Mouse (Mus musculus) MEL (cell line): ENCODE measurements around the gene E130114P18Rik. TPM values are rescaled to one million over a fixed set of nuclear protein-coding genes. Genes with fewer than 3 reads are reported as not detected.

Source experiments
- DNase-seq: peaks from one replicate; pipeline ENCODE4 v3.0.0; 2011; ENCODE audit warnings: low read depth, low spot score
- H3K27ac ChIP-seq: 2 replicates; pipeline ENCODE4 v1.5.1; 2012; ENCODE audit warnings: low read depth, mild to moderate bottlenecking, control low read depth, low read length, moderate library complexity; ENCODE audit not compliant: control insufficient read depth
- H3K27me3 ChIP-seq, 2 experiments: fragments of 150-350 bp in 1 of 2; sonication (generic) in 1 of 2; 2 replicates each; pipeline ENCODE4 v1.6.1; 2012; ENCODE audit warnings: low read length in 2 of 2, mild to moderate bottlenecking in 2 of 2, improper control_type of control experiment in 1 of 2, moderate library complexity in 1 of 2; ENCODE audit not compliant: insufficient read depth in 2 of 2, control insufficient read depth in 1 of 2
- H3K36me3 ChIP-seq, 2 experiments: 2 replicates each; pipeline ENCODE4 v1.6.1; 2012 to 2014; ENCODE audit warnings: low read length in 2 of 2, improper control_type of control experiment in 1 of 2, inconsistent platforms in 1 of 2, mild to moderate bottlenecking in 1 of 2; ENCODE audit not compliant: insufficient read depth in 2 of 2, control insufficient read depth in 1 of 2
- H3K4me1 ChIP-seq, 2 experiments: fragments of 150-350 bp in 1 of 2; sonication (generic) in 1 of 2; 2 replicates each; pipeline ENCODE4 v1.6.1; 2012; ENCODE audit warnings: low read length in 2 of 2, improper control_type of control experiment in 1 of 2, mild to moderate bottlenecking in 1 of 2; ENCODE audit not compliant: insufficient read depth in 2 of 2, control insufficient read depth in 1 of 2
- H3K4me3 ChIP-seq, 2 experiments: fragments of 150-350 bp in 1 of 2; sonication (generic) in 1 of 2; 2 replicates each; pipeline ENCODE4 v1.5.1; 2012; ENCODE audit warnings: low read depth in 2 of 2, low read length in 2 of 2, mild to moderate bottlenecking in 2 of 2, moderate library complexity in 2 of 2, control low read depth in 1 of 2, improper control_type of control experiment in 1 of 2; ENCODE audit not compliant: control insufficient read depth in 1 of 2, insufficient read depth in 1 of 2
- H3K79me2 ChIP-seq: 2 replicates; pipeline ENCODE4 v1.6.1; 2012; ENCODE audit warnings: mild to moderate bottlenecking, low read length, moderate library complexity; ENCODE audit not compliant: control insufficient read depth, poor library complexity, insufficient read depth
- H3K9ac ChIP-seq: 2 replicates; pipeline ENCODE4 v1.6.1; 2012; ENCODE audit warnings: low read depth, mild to moderate bottlenecking, control low read depth, low read length, moderate library complexity; ENCODE audit not compliant: control insufficient read depth, poor library complexity, severe bottlenecking
- H3K9me3 ChIP-seq: fragments of 150-350 bp; sonication (generic); replicated peaks from 2 replicates; pipeline ENCODE4 v1.6.1; 2012; ENCODE audit warnings: mild to moderate bottlenecking, low read length, improper control_type of control experiment, moderate library complexity; ENCODE audit not compliant: insufficient read depth
- CHD1 ChIP-seq: IDR thresholded peaks from 2 replicates; pipeline ENCODE4 v1.6.1; 2012; ENCODE audit warnings: low read depth, mild to moderate bottlenecking, inconsistent platforms, low read length, improper control_type of control experiment
- CHD2 ChIP-seq: IDR thresholded peaks from 2 replicates; pipeline ENCODE4 v1.6.1; 2011; ENCODE audit warnings: low read length, improper control_type of control experiment
- EP300 ChIP-seq, 2 experiments: IDR thresholded peaks; 2 replicates each; pipeline ENCODE4 v1.6.1; 2011; ENCODE audit warnings: improper control_type of control experiment in 2 of 2, low read length in 2 of 2, low read depth in 1 of 2, mild to moderate bottlenecking in 1 of 2
- JUND ChIP-seq: IDR thresholded peaks from 2 replicates; pipeline ENCODE4 v1.6.1; 2011; ENCODE audit warnings: low read depth, mild to moderate bottlenecking, improper control_type of control experiment, low read length
- MAFK ChIP-seq: IDR thresholded peaks from 2 replicates; pipeline ENCODE4 v1.6.1; 2011; ENCODE audit warnings: low read depth, mild to moderate bottlenecking, low read length, improper control_type of control experiment, borderline replicate concordance
- MXI1 ChIP-seq: IDR thresholded peaks from 2 replicates; pipeline ENCODE4 v1.6.1; 2011; ENCODE audit warnings: mild to moderate bottlenecking, low read depth, low read length, improper control_type of control experiment
- MYB ChIP-seq: IDR thresholded peaks from 2 replicates; pipeline ENCODE4 v1.6.1; 2011; ENCODE audit warnings: mild to moderate bottlenecking, low read depth, low read length, improper control_type of control experiment
- MYC ChIP-seq: IDR thresholded peaks from 2 replicates; pipeline ENCODE4 v1.6.1; 2011; ENCODE audit warnings: low read depth, mild to moderate bottlenecking, low read length, improper control_type of control experiment, moderate library complexity
- POLR2A ChIP-seq, 2 experiments: IDR thresholded peaks; 2 replicates each; pipeline ENCODE4 v1.6.1; 2011 to 2012; ENCODE audit warnings: low read length in 2 of 2, mild to moderate bottlenecking in 2 of 2, control low read depth in 1 of 2, improper control_type of control experiment in 1 of 2, low read depth in 1 of 2, moderate library complexity in 1 of 2; ENCODE audit not compliant: control insufficient read depth in 1 of 2, insufficient read depth in 1 of 2, poor library complexity in 1 of 2
- POLR2AphosphoS2 ChIP-seq: IDR thresholded peaks from 2 replicates; pipeline ENCODE4 v1.6.1; 2011; ENCODE audit warnings: low read length, improper control_type of control experiment
- ZC3H11A ChIP-seq: IDR thresholded peaks from 2 replicates; pipeline ENCODE4 v1.6.1; 2012; ENCODE audit warnings: low read depth, mild to moderate bottlenecking, inconsistent platforms, low read length, improper control_type of control experiment
- ZKSCAN1 ChIP-seq: IDR thresholded peaks from 2 replicates; pipeline ENCODE4 v1.6.1; 2012; ENCODE audit warnings: low read depth, mild to moderate bottlenecking, inconsistent platforms, low read length, improper control_type of control experiment, moderate library complexity
- polyA plus RNA-seq, 2 experiments: library from polyadenylated mRNA; stranded (reverse) in 1 of 2; unstranded in 1 of 2; fragments of >175 nt in 1 of 2; fragments of >200 nt in 1 of 2; gene quantifications; 2 replicates each; pipeline versions ENCODE4 v1.2.1 to v1.2.4; 2012; ENCODE audit warnings: low replicate concordance in 2 of 2, low read depth in 1 of 2; ENCODE audit not compliant: insufficient read length in 2 of 2, insufficient read depth in 1 of 2, missing spikeins in 1 of 2
- total RNA-seq: library from RNA; depleted of rRNA; stranded (reverse); fragments of 300-350 nt; gene quantifications from 2 replicates; pipeline ENCODE4 v1.2.3, GENCODE M21; 2012

E130114P18Rik gene
- total and polyA plus RNA-seq, 3 experiments = not detected

- DNase-seq = no peak
- TF ChIP-seq MAFK (peak; percentile 17; the same call in 1 of the 2 replicates), MYC (no peak), ZKSCAN1 (no peak), POLR2A (IDR thresholded peaks at IDR 0.05; ENCODE audit: control insufficient read depth in 1 of 2, insufficient read depth in 1 of 2, low read depth in 1 of 2, low read length in 2 of 2, poor library complexity in 1 of 2) (no peak)
- TF ChIP-seq, all 39 proteins: peak for 1
- H3K79me2 ChIP-seq = no peaks in the 10 kb centered on the region
These were observed 67.7 kb downstream of the E130114P18Rik start for GRCm38 (mm10) chr4:97710048-97710765.

GRCm38 (mm10) chr4:97707373-97708152 lies 70.3 kb downstream of the E130114P18Rik start:
- Histone ChIP-seq H3K36me3 (no peaks in the 10 kb centered on the region), H3K4me1 (no peaks in the 10 kb centered on the region), H3K27ac (no peak overlapping the region), H3K27me3 (peaks cover 5 to 13% of the 10 kb centered on the region in 2 experiments), H3K79me2 (no peaks in the 10 kb centered on the region), H3K9ac (no peak overlapping the region), H3K4me3 (no peak overlapping the region), H3K9me3 (no peaks in the 10 kb centered on the region)
- DNase-seq = no peak
- TF ChIP-seq JUND (no peak), MXI1 (no peak), ZC3H11A (no peak)

More at GRCm38 (mm10) chr4:97710048-97710765, 67.7 kb downstream of the E130114P18Rik start:
- no peak overlapping the region for H3K4me3 ChIP-seq
- H3K9me3 ChIP-seq = no peaks in the 10 kb centered on the region
- H3K36me3 ChIP-seq = no peaks in the 10 kb centered on the region
- H3K9ac ChIP-seq = no peak overlapping the region
- H3K27ac ChIP-seq = no peak overlapping the region
- H3K27me3 ChIP-seq = peaks cover 5 to 12% of the 10 kb centered on the region in 2 experiments
- H3K4me1 ChIP-seq = no peaks in the 10 kb centered on the region

- H3K9me3 ChIP-seq = no peaks in the 10 kb centered on the region
- TF ChIP-seq MAFK = no peak
- no peak for TF ChIP-seq EP300 (IDR thresholded peaks at IDR 0.05; ENCODE audit: low read depth in 1 of 2, low read length in 2 of 2)
- TF ChIP-seq MYB = no peak
- TF ChIP-seq CHD2 = no peak
- TF ChIP-seq CHD1 = no peak
- TF ChIP-seq MYC = no peak
- TF ChIP-seq POLR2AphosphoS2 = no peak
These were observed 80.9 kb downstream of the E130114P18Rik start for GRCm38 (mm10) chr4:97696684-97697615.

More at GRCm38 (mm10) chr4:97696684-97697615, 80.9 kb downstream of the E130114P18Rik start:
- no peaks in the 10 kb centered on the region for H3K79me2 ChIP-seq
- H3K36me3 ChIP-seq = no peaks in the 10 kb centered on the region
- H3K4me3 ChIP-seq = no peak overlapping the region
- DNase-seq = no peak
- no peak overlapping the region for H3K27ac ChIP-seq
- 0 out of 4 replicates have a peak, but pooled peaks cover 0 to 3% of the 10 kb centered on the region in 2 experiments for H3K27me3 ChIP-seq
- no peaks in the 10 kb centered on the region for H3K4me1 ChIP-seq
- no peak overlapping the region for H3K9ac ChIP-seq
